Mouse (Mus musculus) myocyte (in vitro differentiated cells): ENCODE data around the gene Asap3. TPM values are rescaled to one million over a fixed set of nuclear protein-coding genes. Genes with fewer than 3 reads are reported as not detected.

Experiments used
- H3K27me3 ChIP-seq: one replicate; pipeline ENCODE4 v1.6.1; 2011; ENCODE audit not compliant: control insufficient read depth, insufficient read depth, insufficient read length
- H3K36me3 ChIP-seq: one replicate; pipeline ENCODE4 v1.6.1; 2011; ENCODE audit not compliant: control insufficient read depth, insufficient read depth
- H3K4me2 ChIP-seq: one replicate; pipeline ENCODE4 v1.6.1; 2011; ENCODE audit warnings: low read depth, control low read depth
- H3K4me3 ChIP-seq: one replicate; pipeline ENCODE4 v1.5.1; 2011; ENCODE audit warnings: mild to moderate bottlenecking, control low read depth, moderate library complexity
- H3K79me2 ChIP-seq: one replicate; pipeline ENCODE4 v1.6.1; 2011; ENCODE audit not compliant: control insufficient read depth, insufficient read depth
- H3ac ChIP-seq: one replicate; pipeline ENCODE4 v1.6.1; 2011; ENCODE audit not compliant: control insufficient read depth, insufficient read length
- CEBPB ChIP-seq: IDR thresholded peaks from 2 replicates; pipeline ENCODE4 v1.6.1; 2011; ENCODE audit warnings: mild to moderate bottlenecking, moderate library complexity; ENCODE audit not compliant: poor library complexity, insufficient read depth, severe bottlenecking
- E2F4 ChIP-seq: IDR thresholded peaks from one replicate; pipeline ENCODE4 v1.6.1; 2011; ENCODE audit warnings: mild to moderate bottlenecking, control low read depth, moderate library complexity; ENCODE audit not compliant: insufficient read depth
- MAX ChIP-seq: IDR thresholded peaks from one replicate; pipeline ENCODE4 v1.6.1; 2011; ENCODE audit warnings: low read depth, mild to moderate bottlenecking, control low read depth
- MYOD1 ChIP-seq, 3 experiments: IDR thresholded peaks; one replicate each; pipeline ENCODE4 v1.6.1; 2011; ENCODE audit warnings: control low read depth in 2 of 3, low read depth in 2 of 3, mild to moderate bottlenecking in 2 of 3, moderate library complexity in 1 of 3; ENCODE audit not compliant: insufficient read length in 2 of 3, control insufficient read depth in 1 of 3
- MYOG ChIP-seq, 3 experiments: IDR thresholded peaks; one replicate each; pipeline ENCODE4 v1.6.1; 2011; ENCODE audit warnings: control low read depth in 2 of 3, low read depth in 2 of 3, mild to moderate bottlenecking in 2 of 3; ENCODE audit not compliant: insufficient read length in 2 of 3, control insufficient read depth in 1 of 3, insufficient read depth in 1 of 3
- POLR2A ChIP-seq: IDR thresholded peaks from one replicate; pipeline ENCODE4 v1.6.1; 2011; ENCODE audit warnings: low read depth, mild to moderate bottlenecking, control low read depth, moderate library complexity; ENCODE audit not compliant: insufficient read length
- POLR2AphosphoS2 ChIP-seq: IDR thresholded peaks from one replicate; pipeline ENCODE4 v1.6.1; 2011; ENCODE audit warnings: low read depth, control low read depth; ENCODE audit not compliant: insufficient read length
- REST ChIP-seq: IDR thresholded peaks from one replicate; pipeline ENCODE4 v1.6.1; 2011; ENCODE audit warnings: mild to moderate bottlenecking, control low read depth, moderate library complexity; ENCODE audit not compliant: insufficient read depth, insufficient read length
- SRF ChIP-seq: IDR thresholded peaks from one replicate; pipeline ENCODE4 v1.6.1; 2011; ENCODE audit warnings: low read depth; ENCODE audit not compliant: control insufficient read depth, insufficient read length
- TCF12 ChIP-seq: IDR thresholded peaks from one replicate; pipeline ENCODE4 v1.6.1; 2011; ENCODE audit warnings: mild to moderate bottlenecking, control low read depth; ENCODE audit not compliant: poor library complexity, insufficient read depth, severe bottlenecking
- TCF3 ChIP-seq: IDR thresholded peaks from one replicate; pipeline ENCODE4 v1.6.1; 2011; ENCODE audit warnings: low read depth, control low read depth; ENCODE audit not compliant: insufficient read length
- USF1 ChIP-seq: IDR thresholded peaks from one replicate; pipeline ENCODE4 v1.6.1; 2011; ENCODE audit warnings: low read depth, mild to moderate bottlenecking, control low read depth, moderate library complexity
- polyA plus RNA-seq: library from polyadenylated mRNA; unstranded; fragments of >200 nt; fragmentation: generic; extraction: Trizol; gene quantifications from one replicate; pipeline ENCODE4 v1.2.1, GENCODE M21; 2012; ENCODE audit warnings: missing spikeins

The Asap3 gene
- polyA plus RNA-seq, 1 experiment, result 3.9 TPM

DNA sequence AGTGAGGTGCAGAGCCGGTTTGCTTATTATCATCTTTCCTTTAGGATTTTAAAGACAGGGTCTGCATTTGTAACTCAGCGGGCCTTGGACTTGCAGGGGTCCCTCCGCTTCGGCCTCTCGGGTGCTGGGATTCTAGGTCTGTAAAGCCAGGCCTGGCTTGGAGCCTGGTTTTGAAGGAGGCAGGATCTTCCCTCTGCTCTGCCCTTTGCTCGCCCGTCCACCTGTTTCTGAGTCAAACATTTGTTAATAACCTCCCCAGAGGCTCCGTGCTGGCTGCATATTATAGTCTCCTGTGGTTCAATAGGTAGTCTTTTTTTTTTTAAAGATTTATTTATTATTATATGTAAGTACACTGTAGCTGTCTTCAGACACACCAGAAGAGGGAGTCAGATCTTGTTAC, 9.4 kb downstream of the Asap3 start:
- H3K27me3 ChIP-seq, result no peaks in the 10 kb centered on the region
- H3K4me3 ChIP-seq, result no peak overlapping the region

DNA sequence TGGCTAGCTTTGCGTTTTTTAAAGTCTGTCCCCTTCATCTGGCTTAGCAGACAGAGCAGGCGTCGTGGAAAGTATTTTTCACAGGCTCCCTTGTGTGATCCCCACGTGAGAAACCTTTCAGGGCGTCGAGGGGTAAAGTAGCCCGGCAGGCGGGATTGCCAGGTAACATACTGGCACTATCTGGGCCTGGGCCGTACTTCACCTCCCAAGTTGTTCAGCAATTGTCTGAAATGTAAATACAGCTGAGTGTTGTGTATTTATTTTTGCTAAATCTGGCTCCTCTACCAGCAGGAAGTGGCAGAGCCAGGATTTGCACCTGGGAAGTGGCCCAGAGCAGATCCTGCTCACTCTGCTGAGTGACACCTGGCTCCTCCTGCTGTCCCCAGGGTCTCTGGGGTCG, 10.9 kb downstream of the Asap3 start:
- no peak overlapping the region for H3K4me2 ChIP-seq
- TF ChIP-seq REST (no peak), USF1 (no peak)
- H3K79me2 ChIP-seq, result peaks cover 4% of the 10 kb centered on the region
- no peaks in the 10 kb centered on the region for H3K36me3 ChIP-seq
- no peak overlapping the region for H3ac ChIP-seq
- no peaks in the 10 kb centered on the region for H3K27me3 ChIP-seq
- H3K4me3 ChIP-seq, result no peak overlapping the region

More for the DNA sequence above, 9.4 kb downstream of the Asap3 start:
- no peak overlapping the region for H3ac ChIP-seq
- no peak overlapping the region for H3K4me2 ChIP-seq
- H3K36me3 ChIP-seq, result no peaks in the 10 kb centered on the region
- TF ChIP-seq E2F4 (no peak), USF1 (no peak), MAX (no peak), TCF3 (no peak), SRF (no peak), POLR2A (no peak), TCF12 (no peak), CEBPB (no peak), MYOG (IDR thresholded peaks at IDR 0.05; ENCODE audit: control insufficient read depth in 1 of 3, insufficient read depth in 1 of 3, insufficient read length in 2 of 3, low read depth in 2 of 3) (no peak), REST (no peak), POLR2AphosphoS2 (no peak), MYOD1 (IDR thresholded peaks at IDR 0.05; ENCODE audit: control insufficient read depth in 1 of 3, insufficient read length in 2 of 3, low read depth in 2 of 3) (no peak)
- peaks cover 6% of the 10 kb centered on the region for H3K79me2 ChIP-seq

DNA sequence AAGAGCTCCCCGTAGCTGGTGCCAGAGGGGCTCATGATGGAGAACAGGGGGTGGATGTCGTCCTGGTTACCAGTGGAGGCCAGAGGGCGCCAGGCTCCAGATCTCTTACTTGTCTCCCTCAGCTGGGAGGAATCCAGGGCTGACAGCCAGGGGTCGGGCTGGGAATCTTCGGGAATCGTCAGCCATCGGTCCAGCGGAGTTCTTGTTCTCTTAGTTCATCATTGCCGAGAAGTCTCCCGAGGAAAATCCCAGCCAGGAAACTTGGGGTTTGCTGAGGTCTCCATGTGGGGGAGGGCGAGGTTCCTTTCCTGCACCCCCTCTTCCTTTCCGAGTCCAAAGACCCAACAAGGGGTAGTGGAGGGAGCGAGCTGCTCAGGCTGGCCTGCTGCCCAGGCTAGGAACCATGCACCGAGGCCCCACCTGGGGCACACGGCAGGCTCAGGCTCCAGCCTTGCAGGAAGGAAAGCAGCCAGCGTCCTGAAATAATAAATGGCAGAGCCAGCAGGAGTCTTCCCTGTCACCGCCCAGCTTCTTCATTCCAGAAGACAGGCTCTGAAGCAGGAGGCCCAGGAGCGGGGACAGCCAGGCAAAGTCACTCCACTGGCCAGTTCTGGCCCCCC, 12.5 kb downstream of the Asap3 start:
- Histone ChIP-seq H3K4me3 (no peak overlapping the region), H3K4me2 (no peak overlapping the region)
- no peak for TF ChIP-seq MYOD1 (IDR thresholded peaks at IDR 0.05; ENCODE audit: control insufficient read depth in 1 of 3, insufficient read length in 2 of 3, low read depth in 2 of 3)
- no peak for TF ChIP-seq MYOG (IDR thresholded peaks at IDR 0.05; ENCODE audit: control insufficient read depth in 1 of 3, insufficient read depth in 1 of 3, insufficient read length in 2 of 3, low read depth in 2 of 3)
- TF ChIP-seq MAX, result no peak
- no peak for TF ChIP-seq SRF
- TF ChIP-seq CEBPB, result no peak
- TF ChIP-seq TCF3, result no peak
- no peak for TF ChIP-seq TCF12
- no peak for TF ChIP-seq POLR2A
- no peak for TF ChIP-seq USF1
- TF ChIP-seq REST, result no peak
- TF ChIP-seq POLR2AphosphoS2, result no peak
- TF ChIP-seq E2F4, result no peak

DNA sequence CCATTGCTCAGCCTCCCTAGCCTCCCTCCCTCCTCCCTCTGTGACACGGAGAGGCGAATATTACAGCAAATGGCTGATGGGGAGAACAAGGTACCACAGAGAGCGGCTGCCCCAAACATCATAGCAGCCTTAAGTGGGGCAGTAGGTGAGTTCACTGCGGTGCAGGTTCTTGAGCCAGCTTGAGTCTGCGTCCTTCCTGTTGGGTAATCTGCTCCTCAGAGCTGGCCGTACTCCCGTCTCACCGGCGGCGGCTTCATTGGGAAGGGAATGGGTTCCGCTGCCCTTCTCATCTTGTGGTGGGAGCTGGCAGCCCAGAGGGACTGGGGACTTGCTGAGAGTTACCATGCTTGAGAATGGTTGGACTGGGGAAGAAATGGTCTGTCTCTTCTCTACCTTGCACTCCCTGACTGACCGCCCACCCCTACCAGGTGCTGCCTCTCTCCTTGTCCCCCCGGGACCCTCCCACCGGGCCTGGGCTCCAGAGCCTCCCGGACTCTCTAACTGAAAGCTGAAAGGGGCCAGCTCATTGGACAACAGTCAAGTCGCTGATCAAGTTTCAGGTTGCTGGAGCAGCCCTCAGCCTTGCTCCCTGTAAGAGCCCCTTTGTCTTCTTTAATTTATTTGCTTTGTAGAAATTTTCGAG, 14.1 kb downstream of the Asap3 start:
- no peak overlapping the region for H3K4me3 ChIP-seq
- no peaks in the 10 kb centered on the region for H3K27me3 ChIP-seq
- no peak overlapping the region for H3ac ChIP-seq
- H3K4me2 ChIP-seq, result no peak overlapping the region
- H3K79me2 ChIP-seq, result no peaks in the 10 kb centered on the region
- no peaks in the 10 kb centered on the region for H3K36me3 ChIP-seq
- TF ChIP-seq POLR2A (no peak), POLR2AphosphoS2 (no peak), MYOD1 (IDR thresholded peaks at IDR 0.05; ENCODE audit: control insufficient read depth in 1 of 3, insufficient read length in 2 of 3, low read depth in 2 of 3) (no peak), TCF12 (no peak), SRF (no peak), E2F4 (no peak), REST (no peak), MAX (no peak), TCF3 (no peak), USF1 (no peak), CEBPB (no peak), MYOG (IDR thresholded peaks at IDR 0.05; ENCODE audit: control insufficient read depth in 1 of 3, insufficient read depth in 1 of 3, insufficient read length in 2 of 3, low read depth in 2 of 3) (no peak)

More for the DNA sequence above, 12.5 kb downstream of the Asap3 start:
- Histone ChIP-seq H3K27me3 (no peaks in the 10 kb centered on the region), H3ac (no peak overlapping the region), H3K36me3 (no peaks in the 10 kb centered on the region), H3K79me2 (no peaks in the 10 kb centered on the region)

DNA sequence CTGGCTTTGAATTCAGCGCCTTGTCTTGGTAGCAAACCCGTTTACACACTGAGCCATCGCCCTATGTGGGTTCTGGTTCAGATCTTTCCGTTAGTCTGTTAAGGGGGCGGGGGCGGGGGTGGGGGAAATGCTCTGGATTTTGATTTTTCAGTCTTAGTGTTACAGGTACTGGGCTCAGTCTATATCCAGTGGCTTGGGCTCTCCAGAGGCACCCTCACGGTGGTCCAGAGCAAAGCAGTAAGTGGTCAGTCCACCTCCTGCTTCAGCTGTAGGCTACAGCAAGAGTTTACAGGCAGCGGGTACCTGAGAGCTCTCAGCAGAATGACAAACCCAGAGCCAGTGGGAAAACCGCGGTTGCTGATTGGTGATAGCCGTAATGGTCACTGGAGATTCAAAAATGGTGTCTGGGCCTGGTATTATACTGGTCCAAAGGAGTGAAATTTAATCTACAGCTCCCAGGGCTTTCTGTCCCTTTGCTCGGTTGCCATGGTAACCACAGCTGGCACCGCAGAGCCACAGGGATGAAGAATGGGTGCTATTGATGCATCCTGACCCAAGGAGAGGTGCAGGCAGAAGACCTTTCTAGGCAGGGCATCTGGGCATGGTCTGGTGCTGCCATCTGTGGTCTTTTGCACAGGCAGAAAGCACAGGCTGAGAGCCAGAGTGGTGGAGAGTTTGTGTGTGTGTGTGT, 17.5 kb downstream of the Asap3 start:
- no peaks in the 10 kb centered on the region for H3K79me2 ChIP-seq
- TF ChIP-seq POLR2AphosphoS2 (no peak), POLR2A (no peak), TCF3 (no peak), USF1 (no peak), E2F4 (no peak)
- no peaks in the 10 kb centered on the region for H3K27me3 ChIP-seq
- H3K4me2 ChIP-seq, result no peak overlapping the region
- no peak overlapping the region for H3ac ChIP-seq
- H3K36me3 ChIP-seq, result no peaks in the 10 kb centered on the region
- H3K4me3 ChIP-seq, result no peak overlapping the region
